Mouse (Mus musculus): ENCODE data around the gene Ubr4.

Ubr4 gene

GRCm38 (mm10) chr4:139430891-139431290, 78.5 kb downstream of the Ubr4 start:
- DNase-seq (ENCODE audit: low read depth, low spot score): no peak

DNA sequence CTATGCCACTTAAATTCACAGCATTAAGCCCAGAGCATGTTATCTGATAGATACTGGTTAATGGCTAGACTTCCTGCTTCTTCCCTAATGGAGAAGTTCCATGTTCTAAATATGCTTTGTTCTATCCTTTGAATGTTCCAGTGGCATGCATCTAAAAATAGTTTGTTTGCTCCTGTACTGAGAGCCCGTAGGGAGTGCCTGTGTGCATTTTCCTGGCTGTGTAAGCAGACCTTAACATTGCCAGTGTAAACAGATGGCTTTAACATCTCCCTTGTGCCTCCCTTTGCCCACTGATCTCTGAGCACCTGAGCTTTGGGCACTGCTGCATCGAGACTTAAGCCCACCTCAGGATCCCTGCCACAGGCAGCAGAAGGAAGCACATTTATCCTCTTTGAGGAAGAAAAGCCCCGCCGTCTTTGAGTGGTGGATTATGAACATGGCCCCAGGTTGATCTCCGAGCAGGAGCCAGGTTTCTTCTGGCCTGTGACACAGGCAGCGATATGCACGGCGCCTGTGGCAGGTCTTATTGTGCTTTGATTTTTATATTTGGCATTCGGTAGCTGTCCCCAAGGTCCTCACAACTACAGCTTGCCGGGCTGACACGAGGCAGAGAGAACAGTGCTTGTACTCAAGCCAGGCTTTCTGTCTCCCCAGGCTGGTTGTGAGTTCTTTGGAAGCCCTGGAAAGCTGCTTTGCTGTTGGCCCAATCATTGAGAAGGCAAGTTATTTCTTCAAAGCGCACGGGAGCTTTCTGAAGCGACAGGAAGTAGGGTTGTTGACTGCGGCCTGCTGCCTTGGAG, 80.8 kb downstream of the Ubr4 start:
- peak; percentile 42 for DNase-seq (ENCODE audit: low read depth, low spot score)

DNA sequence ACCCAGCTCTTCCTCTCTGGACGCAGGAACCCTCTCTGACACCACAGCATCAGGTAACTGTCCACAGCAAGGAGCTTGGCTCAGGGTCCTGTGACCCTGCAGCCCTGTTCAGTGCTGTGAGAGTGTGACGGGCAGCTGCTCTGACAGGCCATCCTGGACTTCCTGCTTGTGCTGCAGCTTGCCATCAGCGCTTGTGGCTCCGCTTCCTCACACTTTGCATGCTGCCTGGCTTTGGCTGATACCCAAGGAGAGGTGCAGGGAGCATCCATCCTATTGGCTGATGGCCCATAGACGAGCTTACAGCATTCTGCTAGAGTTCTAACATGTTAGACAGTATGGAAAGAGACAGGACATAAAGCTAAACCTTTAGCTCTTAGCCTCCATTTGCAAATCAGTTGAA, 88.8 kb downstream of the Ubr4 start:
- no peak for DNase-seq (ENCODE audit: low read depth, low spot score)

GRCm38 (mm10) chr4:139441806-139442205, 89.4 kb downstream of the Ubr4 start:
- no peak for DNase-seq (ENCODE audit: low read depth, low spot score)

DNA sequence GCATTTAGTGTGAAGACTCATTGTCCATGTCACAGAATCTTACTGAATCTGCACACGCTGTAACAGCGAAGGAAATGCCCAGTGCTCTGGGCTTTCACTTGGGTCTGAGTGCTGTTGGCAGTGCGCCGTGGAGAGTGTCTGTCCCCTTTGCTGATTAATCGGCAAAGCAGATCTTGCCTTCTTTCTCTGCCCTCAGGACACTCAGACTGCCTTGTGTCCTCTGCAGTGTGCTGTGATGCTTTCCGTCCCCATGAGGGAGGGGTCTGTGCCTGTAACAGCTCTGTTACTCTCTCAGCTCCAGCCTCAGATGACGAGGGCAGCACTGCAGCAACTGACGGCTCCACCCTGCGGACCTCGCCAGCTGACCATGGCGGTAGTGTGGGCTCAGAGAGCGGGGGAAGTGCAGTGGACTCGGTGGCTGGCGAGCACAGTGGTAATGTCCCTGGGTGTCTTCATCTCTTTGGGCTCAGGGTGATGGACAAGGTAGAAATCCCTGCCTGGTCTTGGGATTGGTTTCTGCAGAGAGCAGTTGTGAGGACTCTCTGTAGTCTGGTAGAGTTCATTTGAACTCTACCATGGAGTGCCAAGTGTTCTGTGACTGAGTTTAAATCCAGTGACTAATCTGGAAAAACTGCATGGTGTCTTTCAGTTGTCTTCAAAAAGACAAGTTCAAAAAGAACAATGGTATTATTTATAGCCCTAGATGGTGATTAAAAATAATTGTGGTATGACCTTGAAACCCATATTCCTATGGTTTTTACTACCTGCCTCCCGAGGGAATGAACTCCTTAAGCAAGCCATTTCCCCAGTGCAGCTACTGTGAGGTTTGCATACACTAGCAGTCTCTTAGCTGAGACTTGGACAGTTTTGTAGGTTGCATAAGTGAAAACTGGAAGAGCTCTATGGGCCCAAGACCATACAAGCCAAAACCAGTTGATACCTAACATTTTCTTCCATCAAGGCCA, 90.3 kb downstream of the Ubr4 start:
- no peak for DNase-seq (ENCODE audit: low read depth, low spot score)

GRCm38 (mm10) chr4:139444315-139444714, 91.9 kb downstream of the Ubr4 start:
- no peak for DNase-seq (ENCODE audit: low read depth, low spot score)

GRCm38 (mm10) chr4:139446176-139446575, 93.8 kb downstream of the Ubr4 start:
- DNase-seq (ENCODE audit: low read depth, low spot score): no peak

- DNase-seq (ENCODE audit: low read depth, low spot score): no peak
Observed at GRCm38 (mm10) chr4:139446731-139447675, 94.6 kb downstream of the Ubr4 start.

GRCm38 (mm10) chr4:139452944-139453700, 100.7 kb downstream of the Ubr4 start:
- no peak for DNase-seq (ENCODE audit: low read depth, low spot score)

DNA sequence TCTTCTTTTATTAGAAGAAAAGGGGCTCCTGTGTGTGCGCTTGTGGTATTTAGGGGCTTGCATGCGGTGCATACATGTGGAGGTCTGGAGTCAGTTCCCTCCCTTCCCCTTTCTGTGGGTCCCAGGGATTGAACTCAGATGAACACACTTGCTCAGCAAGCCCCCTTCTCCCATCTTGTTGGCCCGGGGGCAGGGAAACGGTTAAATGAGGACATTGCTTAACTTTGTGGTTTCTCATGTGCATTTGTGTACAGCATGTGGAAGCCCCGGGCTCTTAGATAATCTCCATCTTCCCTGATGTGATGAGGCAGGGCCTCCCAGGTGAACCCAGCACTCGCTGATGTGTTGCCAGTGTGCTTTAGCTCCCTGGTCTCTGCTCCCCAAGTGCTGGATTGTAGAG, 101.9 kb downstream of the Ubr4 start:
- no peak for DNase-seq (ENCODE audit: low read depth, low spot score)

DNA sequence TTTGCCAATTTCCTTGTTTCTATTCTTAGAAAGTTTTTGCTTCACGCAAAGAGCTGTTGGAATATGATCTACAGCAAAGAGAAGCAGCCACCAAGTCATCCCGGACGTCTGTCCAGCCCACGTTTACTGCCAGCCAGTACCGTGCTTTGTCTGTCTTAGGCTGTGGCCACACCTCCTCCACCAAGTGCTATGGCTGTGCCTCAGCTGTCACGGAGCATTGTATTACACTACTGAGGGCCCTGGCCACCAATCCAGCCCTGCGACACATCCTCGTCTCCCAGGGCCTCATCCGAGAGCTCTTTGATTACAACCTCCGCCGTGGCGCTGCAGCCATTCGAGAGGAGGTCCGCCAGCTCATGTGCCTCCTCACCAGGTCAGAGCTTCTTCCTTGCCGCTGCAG, 107.6 kb downstream of the Ubr4 start:
- DNase-seq (ENCODE audit: low read depth, low spot score): no peak

DNA sequence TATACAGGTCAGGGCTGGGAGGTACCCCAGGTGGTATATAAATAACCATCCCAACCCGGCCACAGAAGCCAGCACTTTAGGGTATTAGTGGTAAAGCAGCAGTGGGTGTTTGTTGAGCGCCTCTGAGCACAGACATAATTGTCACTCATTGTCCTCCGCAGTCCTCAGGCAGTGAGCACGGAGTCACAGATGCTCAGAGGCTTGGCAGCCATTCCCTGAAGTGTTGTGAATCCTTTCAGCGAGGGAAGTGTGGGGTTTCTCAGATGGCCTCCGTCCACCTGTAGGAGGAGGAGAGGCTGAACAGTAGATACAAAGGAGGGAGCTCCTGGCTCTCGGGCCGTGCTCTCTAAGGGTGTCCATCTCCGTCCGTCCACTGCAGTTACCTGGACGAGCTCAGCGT, 111.8 kb downstream of the Ubr4 start:
- DNase-seq (ENCODE audit: low read depth, low spot score): no peak

DNA sequence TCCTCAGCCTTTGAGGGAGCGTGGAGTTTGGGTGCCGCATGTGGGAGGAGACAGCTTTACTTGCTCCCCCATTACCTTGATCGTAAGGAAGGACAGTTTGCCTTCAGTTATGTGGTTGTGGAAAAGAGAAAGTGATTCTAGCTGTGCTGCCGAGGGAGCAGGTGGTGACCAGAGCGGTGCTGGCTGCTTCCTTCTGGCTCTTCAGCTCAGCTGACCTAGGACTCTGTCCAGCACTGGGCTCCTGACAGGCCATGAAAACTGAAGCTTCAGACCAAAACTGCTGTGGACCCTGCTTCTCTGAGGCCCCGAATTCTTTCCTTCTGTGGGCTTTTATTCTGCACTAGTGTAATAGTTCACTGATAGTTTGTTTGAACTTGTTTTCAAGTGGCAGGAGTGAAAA, 114.1 kb downstream of the Ubr4 start:
- no peak for DNase-seq (ENCODE audit: low read depth, low spot score)

GRCm38 (mm10) chr4:139470198-139470597, 117.8 kb downstream of the Ubr4 start:
- no peak for DNase-seq (ENCODE audit: low read depth, low spot score)

DNA sequence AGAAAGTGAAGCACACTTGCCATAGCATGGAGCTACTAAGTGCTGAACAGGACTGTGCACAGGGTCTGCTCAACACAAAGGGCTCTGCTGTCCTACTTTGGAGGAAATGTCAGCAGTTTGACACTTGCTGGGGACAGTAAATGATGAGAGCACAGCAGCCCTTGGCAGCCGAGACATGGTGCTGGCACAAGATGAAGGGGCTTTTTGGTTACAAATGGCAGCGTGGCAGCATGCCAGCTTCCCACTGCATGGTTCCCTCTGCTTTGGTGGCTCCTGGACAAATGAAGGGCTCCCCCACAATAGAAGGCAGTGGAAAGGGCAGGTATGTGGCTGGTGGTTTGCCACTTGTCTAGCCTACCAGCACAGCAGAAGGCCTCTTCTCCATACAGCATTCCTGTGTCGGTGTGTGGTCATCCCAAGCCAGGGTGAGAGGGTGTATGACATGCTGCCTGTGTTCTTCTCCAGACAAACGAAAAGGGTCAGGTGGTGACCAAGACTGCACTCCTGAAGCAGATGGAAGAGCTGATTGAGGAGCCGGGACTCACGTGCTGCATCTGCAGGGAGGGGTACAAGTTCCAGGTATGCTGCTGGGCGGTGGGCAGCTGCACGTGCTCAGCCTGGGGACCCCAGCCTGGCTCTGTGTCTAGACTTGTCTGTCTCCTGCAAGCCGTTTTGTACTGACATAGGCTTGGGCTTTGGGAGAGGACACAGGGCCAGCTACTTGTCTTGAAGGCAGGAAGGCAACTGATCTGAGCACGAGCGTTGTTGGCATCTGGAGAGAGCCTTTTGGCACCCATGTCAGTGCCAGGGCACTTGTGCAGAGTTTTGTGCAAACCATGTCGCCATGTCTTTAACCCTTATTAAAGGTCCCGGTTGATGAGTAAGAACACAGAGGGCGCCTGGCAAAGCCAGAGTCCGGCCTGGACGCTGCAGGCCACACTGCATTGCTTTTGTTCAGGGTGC, 124.5 kb downstream of the Ubr4 start:
- DNase-seq (ENCODE audit: low read depth, low spot score): no peak

DNA sequence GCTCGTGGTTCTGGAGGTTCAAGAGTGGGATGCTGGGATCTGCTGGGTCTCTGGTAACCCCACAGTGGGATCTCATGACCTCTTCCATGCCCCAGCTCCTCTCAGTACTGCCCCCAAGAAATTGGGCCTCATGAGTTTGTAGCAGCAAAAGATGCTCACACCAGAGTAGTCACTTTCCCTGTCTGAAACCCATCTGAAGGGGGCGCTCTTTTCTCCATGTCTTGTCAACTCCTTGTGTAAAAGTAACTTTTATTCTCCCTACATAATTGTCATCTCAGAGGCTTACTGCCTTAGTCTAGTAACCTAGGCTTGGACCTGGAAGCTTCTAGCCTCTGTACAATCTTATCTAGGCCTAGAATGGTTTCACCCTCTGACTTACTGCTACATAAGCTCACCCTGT, 125.6 kb downstream of the Ubr4 start:
- no peak for DNase-seq (ENCODE audit: low read depth, low spot score)

- no peak for DNase-seq (ENCODE audit: low read depth, low spot score)
Observed at GRCm38 (mm10) chr4:139479176-139479575, 126.8 kb downstream of the Ubr4 start.

GRCm38 (mm10) chr4:139481400-139481799, 129.0 kb downstream of the Ubr4 start:
- DNase-seq (ENCODE audit: low read depth, low spot score): no peak

- no peak for DNase-seq (ENCODE audit: low read depth, low spot score)
Observed at GRCm38 (mm10) chr4:139483461-139484105, 131.2 kb downstream of the Ubr4 start.
